Mouse (Mus musculus): ENCODE measurements at regions not wholly inside any gene's neighbourhood (a gene's known extent, or its start where the extent isn't known, plus 50 kb on each side); places are given as distances from the start of the nearest gene placed in this dataset.
A peak's percentile ranks its signal among the peaks of the same experiment; 100 is the strongest.
"Not testable (repeated sequence)": the region's sequence is repeated elsewhere in the genome, so short reads cannot be mapped to it uniquely, and the experiment has no call there.

GRCm38 (mm10) chr5:102123285-102123684, 53.6 kb upstream of the Wdfy3 start:
- DNase-seq (ENCODE audit: low read depth), result no peak

DNA sequence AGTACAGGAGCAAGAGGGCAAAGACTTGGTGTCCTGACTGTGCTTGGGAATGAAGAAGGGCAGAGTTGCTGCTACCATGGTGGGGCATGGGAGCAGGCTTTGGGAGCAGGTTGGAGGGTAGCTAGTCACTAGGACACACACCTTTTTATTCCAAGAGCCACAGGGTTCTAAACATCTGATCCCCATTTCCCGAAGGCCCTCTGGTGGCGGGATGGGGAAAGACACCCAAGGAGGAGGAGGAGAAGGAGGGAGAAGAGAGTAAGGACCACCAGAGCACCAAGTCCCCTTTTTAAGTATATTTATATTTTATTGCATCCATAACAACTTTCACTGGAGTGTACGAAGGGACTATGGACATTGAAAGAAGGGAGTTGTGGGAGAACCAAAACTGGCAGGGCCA, 57.0 kb upstream of the Wdfy3 start:
- peak; percentile 4 for DNase-seq (ENCODE audit: low read depth)

DNA sequence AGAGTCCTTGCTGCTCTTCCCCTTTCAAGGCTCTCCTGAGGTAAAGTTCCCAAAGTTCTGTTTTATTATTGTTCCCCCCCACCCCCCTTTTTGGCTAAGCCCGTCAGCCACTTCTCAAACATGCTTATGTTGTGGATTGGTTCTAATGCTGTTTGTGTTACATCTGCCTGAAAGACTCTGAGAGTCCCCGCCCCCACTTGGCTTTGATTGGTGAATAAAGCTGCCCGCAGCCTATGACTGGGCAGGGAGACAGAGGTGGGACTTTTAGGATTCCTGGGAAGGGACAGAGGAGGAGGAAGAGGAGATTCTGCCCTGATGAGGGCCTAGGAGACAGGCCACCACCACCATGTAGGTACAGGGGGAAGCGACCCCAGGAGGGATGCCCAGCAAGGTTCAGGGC, 78.3 kb upstream of the Wdfy3 start:
- DNase-seq (ENCODE audit: low read depth), result no peak

- peak; percentile 62 for DNase-seq (ENCODE audit: low read depth)
Measured at GRCm38 (mm10) chr5:102149481-102150129, 79.9 kb upstream of the Wdfy3 start.

DNA sequence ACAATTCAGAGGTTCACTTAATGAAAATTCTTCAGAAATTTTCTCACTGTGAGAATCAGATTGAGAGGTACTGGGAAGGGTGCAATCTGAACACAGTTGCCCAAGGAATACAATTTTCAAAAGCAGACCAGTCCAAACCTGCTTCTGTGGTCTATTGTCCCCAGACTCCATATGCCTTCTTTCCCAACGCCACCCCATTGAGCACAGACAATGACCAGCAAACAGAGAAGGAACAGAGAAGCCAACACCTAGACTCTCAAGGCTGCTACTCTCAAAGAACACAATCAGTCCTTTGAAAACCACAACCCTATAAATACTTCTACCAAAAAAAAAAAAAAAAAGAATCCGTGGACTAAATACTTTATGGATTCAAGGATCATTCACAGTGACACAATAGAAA, 89.9 kb upstream of the Wdfy3 start:
- DNase-seq (ENCODE audit: low read depth), result no peak

DNA sequence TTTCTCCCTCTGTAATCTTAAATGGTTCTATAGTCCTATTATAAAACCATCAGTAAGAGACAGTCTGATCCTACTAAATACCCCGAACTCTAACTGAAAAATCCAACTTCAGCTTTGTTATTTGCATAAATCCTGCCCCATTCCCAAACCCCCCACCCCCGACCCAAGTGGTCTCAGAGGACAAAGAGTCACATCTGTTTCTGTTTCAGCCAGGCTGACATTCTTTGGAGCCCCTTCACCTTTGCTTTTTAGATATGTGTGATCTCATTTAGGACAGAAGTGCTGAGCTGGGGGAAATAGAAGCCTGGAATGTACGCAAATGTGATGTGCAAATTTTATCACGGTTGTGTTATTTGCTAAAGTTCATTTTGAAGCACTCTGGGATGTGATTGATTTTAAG, 98.3 kb upstream of the Wdfy3 start:
- DNase-seq (ENCODE audit: low read depth), result no peak

DNA sequence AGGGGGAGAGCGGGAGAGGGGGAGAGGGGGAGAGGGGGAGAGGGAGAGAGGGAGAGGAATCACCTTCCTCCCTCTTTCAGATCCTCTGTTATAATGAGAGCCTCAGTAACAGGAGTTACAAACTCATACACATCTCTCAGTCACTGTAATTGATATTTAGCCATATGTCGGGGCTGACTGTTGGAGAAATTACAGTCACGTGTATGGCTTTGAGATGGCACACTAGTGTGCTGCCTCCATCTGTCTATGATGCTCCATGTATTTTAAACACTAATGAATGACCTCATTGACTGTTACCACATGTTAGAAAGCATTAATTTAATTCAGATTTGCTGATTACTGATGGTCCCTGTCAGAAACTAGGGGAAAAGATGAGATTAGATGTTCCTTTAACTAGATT, 102.1 kb upstream of the Wdfy3 start:
- DNase-seq (ENCODE audit: low read depth), result no peak

- DNase-seq (ENCODE audit: low read depth), result no peak
Measured at GRCm38 (mm10) chr5:102180250-102180649, 110.5 kb upstream of the Wdfy3 start.

DNA sequence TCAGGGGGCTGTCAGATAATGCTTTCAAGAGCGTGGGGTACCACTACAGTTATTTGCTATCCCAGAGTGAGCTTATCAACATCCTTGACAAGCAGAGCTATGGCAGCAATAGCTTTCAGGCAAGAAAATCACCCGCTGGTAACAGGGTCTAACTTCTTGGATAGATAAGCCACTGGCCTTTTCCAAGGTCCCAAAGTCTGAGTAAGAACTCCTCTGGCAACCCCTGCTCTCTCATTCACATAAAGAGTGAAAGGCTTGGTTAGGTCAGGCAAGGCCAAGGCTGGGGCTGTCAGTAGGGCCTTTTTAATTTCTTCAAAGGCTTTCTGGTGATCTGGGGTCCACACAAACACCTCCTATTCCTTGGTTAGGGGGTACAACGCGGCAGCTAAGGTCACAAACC, 119.2 kb upstream of the Wdfy3 start:
- DNase-seq (ENCODE audit: low read depth), result not testable (repeated sequence)

GRCm38 (mm10) chr5:102206456-102206855, 136.7 kb upstream of the Wdfy3 start:
- DNase-seq (ENCODE audit: low read depth), result no peak

DNA sequence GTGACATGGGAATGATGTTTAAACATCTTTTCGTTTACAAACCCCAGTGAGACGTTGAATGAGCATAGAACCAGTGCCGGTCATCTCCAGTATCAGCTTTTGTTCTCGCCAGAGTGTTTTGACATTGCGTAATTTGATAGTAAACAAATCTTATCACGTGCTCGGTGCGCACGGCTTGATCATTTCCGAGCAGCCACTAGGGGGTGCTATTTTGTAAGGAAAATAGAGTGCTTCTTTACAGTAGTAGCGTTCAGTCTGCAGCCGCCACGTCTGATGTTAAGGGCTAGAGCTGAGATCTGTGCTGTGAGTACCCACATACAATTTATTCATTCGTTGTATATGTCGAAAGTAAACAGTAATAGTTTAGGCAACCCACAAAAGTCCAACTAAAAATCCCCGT, 137.2 kb upstream of the Wdfy3 start:
- DNase-seq (ENCODE audit: low read depth), result peak; percentile 68

GRCm38 (mm10) chr5:102213145-102213544, 143.4 kb upstream of the Wdfy3 start:
- peak; percentile 32 for DNase-seq (ENCODE audit: low read depth)

GRCm38 (mm10) chr5:102227131-102227530, 157.4 kb upstream of the Wdfy3 start:
- DNase-seq (ENCODE audit: low read depth), result no peak

DNA sequence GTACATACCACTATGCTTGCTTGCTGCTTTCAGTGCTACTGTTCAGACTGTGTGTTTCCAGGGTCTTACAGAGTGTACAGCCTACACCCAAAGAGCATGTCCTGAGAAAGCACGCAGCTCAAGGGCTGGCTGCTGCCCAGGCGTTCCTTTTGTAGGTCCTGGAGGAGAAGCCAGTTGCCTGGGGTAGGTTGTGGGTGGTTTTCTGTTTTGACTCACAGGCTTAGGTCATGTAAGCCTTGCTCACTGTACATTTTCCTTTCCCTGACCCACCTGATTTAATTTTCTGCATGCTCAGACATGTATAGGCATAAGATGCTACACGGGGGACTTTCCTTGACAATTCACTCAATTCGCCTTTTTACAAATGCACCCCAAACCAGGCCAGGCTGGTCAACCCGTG, 172.9 kb upstream of the Wdfy3 start:
- DNase-seq (ENCODE audit: low read depth), result no peak

DNA sequence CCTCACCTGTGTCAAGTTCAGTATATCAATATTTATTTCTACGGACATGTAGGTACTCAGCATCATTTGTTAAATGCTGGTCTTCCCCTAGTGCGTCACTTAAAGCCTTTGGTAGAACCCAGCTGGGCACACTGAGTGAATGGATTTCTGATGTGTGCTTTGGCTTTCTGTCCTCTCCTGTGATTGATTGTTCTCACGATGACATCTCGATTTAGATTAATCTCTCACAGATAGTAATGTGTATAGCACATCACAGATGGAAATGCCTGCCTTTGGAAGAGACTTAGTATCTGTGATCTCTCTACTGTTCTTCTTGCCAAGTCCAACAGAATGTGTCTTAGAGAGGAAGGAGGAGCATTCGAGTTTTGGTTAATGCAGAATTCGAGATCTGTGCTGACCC, 175.0 kb upstream of the Wdfy3 start:
- DNase-seq (ENCODE audit: low read depth), result no peak

- no peak for DNase-seq (ENCODE audit: low read depth)
Measured at GRCm38 (mm10) chr5:102248747-102249146, 179.0 kb upstream of the Wdfy3 start.

DNA sequence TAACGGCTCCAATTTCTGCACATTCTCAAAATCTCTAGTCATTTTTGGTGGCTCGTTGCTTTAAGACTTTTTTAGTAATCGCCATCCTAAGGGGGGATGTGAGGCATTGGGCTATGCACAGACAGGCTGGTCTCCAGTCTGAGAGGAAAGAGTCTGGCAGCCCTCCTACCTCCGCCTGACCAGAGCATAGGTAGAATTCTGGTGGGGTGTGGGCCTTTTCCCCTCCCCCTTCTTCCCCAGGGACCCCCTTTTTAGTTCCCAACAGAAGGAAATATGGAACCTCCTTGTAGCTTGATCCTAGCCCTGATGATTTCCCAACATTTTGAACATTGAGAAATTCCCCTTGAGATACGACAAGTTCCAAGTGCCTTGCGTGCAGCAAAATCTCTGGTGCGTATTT, 181.4 kb upstream of the Wdfy3 start:
- no peak for DNase-seq (ENCODE audit: low read depth)

DNA sequence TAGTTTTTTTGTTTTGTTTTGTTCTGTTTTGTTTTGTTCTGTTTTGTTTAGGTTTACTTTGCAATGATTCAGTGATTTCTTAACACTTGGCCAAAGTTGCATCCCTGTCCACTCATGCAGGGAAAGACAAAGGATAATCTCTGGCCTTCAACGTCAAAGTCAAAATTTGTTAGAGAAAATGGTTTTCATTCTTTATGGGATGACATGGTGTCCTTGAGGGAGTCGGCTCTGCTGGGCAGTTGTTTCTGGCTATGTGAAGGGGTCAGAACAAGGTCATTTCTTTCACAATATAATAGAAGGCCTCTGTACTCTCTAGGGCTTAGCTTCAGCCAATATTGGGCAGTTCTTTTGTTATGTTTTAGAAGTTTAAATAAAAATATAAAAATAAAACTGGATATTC, 184.1 kb upstream of the Wdfy3 start:
- DNase-seq (ENCODE audit: low read depth), result no peak

DNA sequence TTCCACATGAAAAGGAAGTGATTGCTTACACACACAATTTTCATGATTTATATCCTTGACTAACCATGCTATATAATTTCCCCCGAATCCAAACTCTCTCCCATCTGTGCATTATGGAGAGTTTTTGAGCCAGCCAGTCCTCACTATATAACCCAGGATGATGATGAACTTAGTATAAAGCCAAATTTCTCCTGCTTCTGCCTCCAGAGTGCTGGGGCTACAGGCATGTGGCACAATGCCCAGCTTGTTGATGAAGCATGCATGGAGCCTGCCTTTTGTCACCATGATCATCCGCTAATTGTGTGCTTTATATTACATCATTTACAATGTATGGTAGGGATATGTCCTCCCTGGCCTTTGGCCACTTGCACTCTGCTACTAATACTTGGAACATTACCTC, 187.4 kb upstream of the Wdfy3 start:
- no peak for DNase-seq (ENCODE audit: low read depth)

DNA sequence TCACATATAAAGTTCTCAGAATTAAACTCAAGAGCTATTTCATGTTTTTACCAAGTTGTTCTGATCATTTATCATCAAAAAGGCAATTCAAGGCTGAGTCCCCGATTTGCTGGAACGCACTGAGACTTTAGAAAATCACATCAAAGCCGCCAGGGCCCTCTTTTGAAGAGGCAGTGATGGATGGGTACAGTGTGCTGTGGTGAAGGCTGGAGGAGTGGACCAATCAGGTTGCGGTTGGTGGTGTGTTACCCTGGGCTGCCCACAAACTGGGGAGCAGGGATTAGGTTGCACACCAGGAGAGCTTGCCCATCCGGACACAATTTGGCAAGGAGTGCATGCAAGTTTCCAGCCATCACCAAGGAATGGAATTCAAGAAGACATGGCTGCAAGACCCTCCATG, 191.9 kb upstream of the Wdfy3 start:
- no peak for DNase-seq (ENCODE audit: low read depth)

DNA sequence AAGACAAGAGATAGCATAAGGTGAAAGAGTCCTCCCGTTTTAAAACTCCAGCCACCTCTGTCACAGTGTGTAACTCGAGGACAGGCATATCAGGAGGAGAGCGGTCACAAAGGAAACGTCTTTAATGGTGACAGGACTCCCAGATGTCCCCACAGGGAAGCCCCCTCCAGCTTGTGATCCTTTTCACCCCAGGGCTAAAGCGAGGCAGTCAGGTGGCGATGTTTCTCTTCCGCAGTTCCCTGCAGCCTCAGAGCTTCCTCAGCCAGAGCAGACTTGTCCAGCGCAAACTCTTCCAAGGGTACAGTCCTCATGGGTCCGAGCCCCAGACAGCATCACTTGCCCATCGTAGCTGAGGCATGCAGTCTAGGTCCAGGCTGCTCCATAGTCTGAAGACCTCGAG, 196.7 kb upstream of the Wdfy3 start:
- no peak for DNase-seq (ENCODE audit: low read depth)

DNA sequence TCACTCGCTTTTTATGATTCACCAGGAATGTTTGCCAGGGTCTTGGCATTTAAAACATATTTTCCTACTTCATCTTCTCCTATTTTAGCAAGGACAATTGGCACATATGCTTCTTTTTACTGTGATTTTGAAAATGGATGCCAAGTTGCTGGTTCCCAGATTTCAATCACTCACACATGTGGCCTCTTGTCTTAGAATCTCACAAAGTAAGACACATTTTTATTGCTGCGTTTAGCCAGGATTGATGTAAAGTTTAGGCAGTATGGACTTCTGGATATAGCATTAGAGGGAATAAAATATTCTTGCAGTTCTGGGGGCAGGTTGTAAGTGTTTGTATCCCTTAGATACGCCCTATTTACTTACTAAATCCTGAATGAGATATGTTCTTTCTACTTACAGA, 197.4 kb upstream of the Wdfy3 start:
- no peak for DNase-seq (ENCODE audit: low read depth)

DNA sequence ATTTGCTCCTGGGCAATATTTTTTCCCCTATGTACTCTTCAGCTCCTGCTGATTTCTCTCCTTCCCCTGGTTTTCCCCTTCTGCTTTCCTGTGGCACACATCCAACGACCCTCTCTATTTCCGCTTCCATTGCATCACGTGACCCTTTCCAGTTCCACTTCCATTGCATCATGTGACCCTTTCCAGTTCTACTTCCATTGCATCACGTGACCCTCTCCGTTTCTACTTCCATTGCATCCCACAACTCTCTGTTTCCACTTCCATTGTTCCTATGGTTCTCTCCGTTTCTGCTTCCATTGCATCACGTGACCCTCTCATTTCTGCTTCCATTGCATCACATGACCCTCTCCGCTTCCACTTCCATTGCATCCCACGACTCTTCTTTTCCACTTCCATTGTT, 199.5 kb upstream of the Wdfy3 start:
- no peak for DNase-seq (ENCODE audit: low read depth)

DNA sequence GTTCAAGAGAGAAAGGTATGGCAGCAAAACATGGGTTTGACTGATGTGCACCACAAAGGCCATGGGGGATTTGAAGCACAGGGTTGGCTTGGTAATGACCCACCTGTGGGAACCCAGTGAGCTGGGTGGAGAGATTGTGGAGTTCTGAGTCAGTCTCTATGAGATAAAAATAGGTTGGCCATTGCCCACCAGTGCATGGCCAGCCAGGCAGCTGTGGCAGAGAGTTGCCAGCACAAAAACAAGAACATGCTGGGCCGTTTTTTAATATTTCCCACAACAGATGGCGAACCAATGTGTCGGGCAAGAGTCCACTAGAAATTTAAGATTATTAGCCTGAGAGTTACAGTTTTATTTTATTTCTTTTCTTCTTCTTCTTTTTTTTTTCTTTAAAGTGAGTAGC, 205.6 kb upstream of the Arhgap24 start:
- DNase-seq (ENCODE audit: low read depth), result no peak

DNA sequence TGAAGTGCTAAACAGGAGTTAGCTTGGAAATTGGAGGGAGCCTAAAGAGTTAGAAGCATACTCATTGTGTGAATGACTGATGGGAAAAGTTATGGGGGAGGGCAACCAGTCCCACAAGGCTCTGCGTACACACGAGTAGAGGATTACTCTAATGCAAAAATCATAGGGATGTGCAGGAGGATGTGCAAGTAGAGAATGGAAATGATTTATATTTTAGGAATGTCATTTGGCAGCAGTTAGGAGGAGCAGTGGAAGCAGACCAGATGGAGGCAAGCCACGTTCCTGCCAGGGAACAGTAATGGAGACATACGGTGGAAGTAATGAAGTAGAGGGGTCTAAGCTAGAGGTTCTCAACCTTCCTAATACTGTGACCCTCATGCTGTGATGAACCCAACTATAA, 194.1 kb upstream of the Arhgap24 start:
- DNase-seq (ENCODE audit: low read depth), result no peak

Data from 416B (cell line).